Comparison of ENCODE assay signal across 8 mouse cellular contexts in genomic region chr2:180218677-180219076, GRCm38 (mm10). TPM values are rescaled to one million over a fixed set of nuclear protein-coding genes. Genes with fewer than 3 reads are reported as not detected.
DNase-seq lines count a peak whose midpoint lies in the region; ATAC-seq and TF ChIP-seq lines count a peak whose summit lies in the region.

No protein-coding gene starts in this region.

- peaks cover 11% of the 10 kb centered on the region for H3K27me3 ChIP-seq in forebrain, embryonic 10.5 days (ENCODE audit: poor library complexity, severe bottlenecking)
- 0 out of 2 replicates have a peak, but pooled peaks cover 2% of the 10 kb centered on the region for H3K27me3 ChIP-seq in forebrain, embryonic 11.5 days (ENCODE audit: control insufficient read depth, insufficient read depth, low read length)
- peaks cover 13% of the 10 kb centered on the region for H3K27me3 ChIP-seq in embryonic facial prominence, embryonic 13.5 days
- H3K27me3 ChIP-seq in intestine, embryonic 15.5 days (replicated peaks): no peaks in the 10 kb centered on the region
- H3K27me3 ChIP-seq in lung, embryonic 14.5 days (ENCODE audit: insufficient read depth, low read length): no peaks in the 10 kb centered on the region

- no peak for DNase-seq in forebrain, embryonic 10.5 days (ENCODE audit: extremely low spot score, low spot score)
- no peak for DNase-seq in forebrain, embryonic 11.5 days (ENCODE audit: low spot score)
- DNase-seq in lung, embryonic 14.5 days: peak; percentile 61
- DNase-seq in urinary bladder, postnatal 25 days (ENCODE audit: low spot score): no peak
- no peak for DNase-seq in left cerebral cortex, postnatal 36 days (ENCODE audit: low spot score in 2 of 2)

- intact Hi-C loops in left cerebral cortex, postnatal 36 days (cut with DNase I): no loop called here

- H3K4me3 ChIP-seq in forebrain, embryonic 10.5 days: no peak overlapping the region
- H3K4me3 ChIP-seq in forebrain, embryonic 11.5 days (ENCODE audit: low read depth, low read length): no peak overlapping the region
- no peak overlapping the region for H3K4me3 ChIP-seq in embryonic facial prominence, embryonic 13.5 days
- no peak overlapping the region for H3K4me3 ChIP-seq in intestine, embryonic 15.5 days (replicated peaks)
- no peak overlapping the region for H3K4me3 ChIP-seq in lung, embryonic 14.5 days (ENCODE audit: low read depth, low read length)

- no peak for TF ChIP-seq CTCF in lung, embryonic 14.5 days (IDR thresholded peaks at IDR 0.05; ENCODE audit: low read depth)

- peak overlapping the region; percentile 69 for H3K27ac ChIP-seq in forebrain, embryonic 10.5 days
- no peak overlapping the region for H3K27ac ChIP-seq in forebrain, embryonic 11.5 days (ENCODE audit: low read depth, low read length)
- H3K27ac ChIP-seq in embryonic facial prominence, embryonic 13.5 days: peak overlapping the region; percentile 28; the same call in 1 of the 2 replicates
- peak overlapping the region; percentile 3 for H3K27ac ChIP-seq in intestine, embryonic 15.5 days
- H3K27ac ChIP-seq in lung, embryonic 14.5 days (ENCODE audit: low read depth): peak overlapping the region; percentile 81

- peaks cover 4% of the 10 kb centered on the region; the same call in 1 of the 2 replicates for H3K36me3 ChIP-seq in forebrain, embryonic 10.5 days (replicated peaks)
- no peaks in the 10 kb centered on the region for H3K36me3 ChIP-seq in forebrain, embryonic 11.5 days (ENCODE audit: control insufficient read depth, insufficient read depth, low read length)
- H3K36me3 ChIP-seq in embryonic facial prominence, embryonic 13.5 days: no peaks in the 10 kb centered on the region
- no peaks in the 10 kb centered on the region for H3K36me3 ChIP-seq in intestine, embryonic 15.5 days
- no peaks in the 10 kb centered on the region for H3K36me3 ChIP-seq in lung, embryonic 14.5 days (ENCODE audit: insufficient read depth)

- no peaks in the 10 kb centered on the region for H3K9me3 ChIP-seq in forebrain, embryonic 10.5 days
- no peaks in the 10 kb centered on the region for H3K9me3 ChIP-seq in forebrain, embryonic 11.5 days (ENCODE audit: control insufficient read depth, low read length)
- H3K9me3 ChIP-seq in embryonic facial prominence, embryonic 13.5 days: no peaks in the 10 kb centered on the region
- H3K9me3 ChIP-seq in intestine, embryonic 15.5 days: no peaks in the 10 kb centered on the region
- no peaks in the 10 kb centered on the region for H3K9me3 ChIP-seq in lung, embryonic 14.5 days (ENCODE audit: low read depth, low read length)

- no peak overlapping the region for H3K4me2 ChIP-seq in forebrain, embryonic 11.5 days (ENCODE audit: low read depth, low read length, severe bottlenecking)
- no peak overlapping the region for H3K4me2 ChIP-seq in embryonic facial prominence, embryonic 13.5 days
- H3K4me2 ChIP-seq in intestine, embryonic 15.5 days (replicated peaks): no peak overlapping the region
- no peak overlapping the region for H3K4me2 ChIP-seq in lung, embryonic 14.5 days

- 20% methylated on average over 5 of the region's 5 CpGs for WGBS in forebrain, embryonic 10.5 days
- 24% methylated on average over 5 of the region's 5 CpGs for WGBS in forebrain, embryonic 11.5 days
- WGBS in embryonic facial prominence, embryonic 13.5 days: 26% methylated on average over 5 of the region's 5 CpGs
- WGBS in intestine, embryonic 15.5 days: 37% methylated on average over 5 of the region's 5 CpGs
- WGBS in lung, embryonic 14.5 days: 42% methylated on average over 5 of the region's 5 CpGs

- peaks cover 71% of the 10 kb centered on the region for H3K4me1 ChIP-seq in forebrain, embryonic 10.5 days
- peaks cover 12% of the 10 kb centered on the region for H3K4me1 ChIP-seq in forebrain, embryonic 11.5 days (replicated peaks; ENCODE audit: control insufficient read depth, insufficient read depth, low read length)
- H3K4me1 ChIP-seq in embryonic facial prominence, embryonic 13.5 days: peaks cover 24% of the 10 kb centered on the region
- H3K4me1 ChIP-seq in intestine, embryonic 15.5 days (replicated peaks): peaks cover 66% of the 10 kb centered on the region
- peaks cover 60% of the 10 kb centered on the region for H3K4me1 ChIP-seq in lung, embryonic 14.5 days (ENCODE audit: insufficient read depth)

- ATAC-seq in forebrain, embryonic 11.5 days (replicated peaks; ENCODE audit: low FRiP score): no peak
- ATAC-seq in embryonic facial prominence, embryonic 13.5 days (ENCODE audit: insufficient number of reproducible peaks, insufficient read depth, low FRiP score, low TSS enrichment, low read depth): no peak
- no peak for ATAC-seq in intestine, embryonic 15.5 days
- peak; percentile 19; the same call in 1 of the 2 replicates for ATAC-seq in lung, embryonic 14.5 days (ENCODE audit: insufficient read depth)
- no peak for ATAC-seq in cerebellum, adult (ENCODE audit: insufficient number of reproducible peaks, low FRiP score, low TSS enrichment)

- H3K9ac ChIP-seq in forebrain, embryonic 11.5 days (ENCODE audit: low read length): no peak overlapping the region
- H3K9ac ChIP-seq in embryonic facial prominence, embryonic 13.5 days: no peak overlapping the region
- H3K9ac ChIP-seq in intestine, embryonic 15.5 days: no peak overlapping the region
- H3K9ac ChIP-seq in lung, embryonic 14.5 days: no peak overlapping the region; the same call in 1 of the 2 replicates

RNA-seq across cellular contexts. Expression of gene Lama5, which starts 7.0 kb away (rescaled TPM):
- polyA plus RNA-seq in forebrain, embryonic 10.5 days (2016; fragmentation: Nextera tagmentation; extraction: Ambion mirVana): 10.7 and 11.2 TPM in 2 replicates
- polyA plus RNA-seq in forebrain, embryonic 11.5 days (2014; fragmentation: Nextera tagmentation; extraction: Ambion mirVana): 5.9 and 7.8 TPM in 2 replicates
- 19.0 and 25.2 TPM in 2 replicates for polyA plus RNA-seq in embryonic facial prominence, embryonic 13.5 days (2015; fragmentation: Nextera tagmentation; extraction: Ambion mirVana)
- 30.9 and 37.8 TPM in 2 replicates for polyA plus RNA-seq in intestine, embryonic 15.5 days (2015; fragmentation: Nextera tagmentation; extraction: Ambion mirVana)
- 95.0 and 95.1 TPM in 2 replicates for polyA plus RNA-seq in lung, embryonic 14.5 days (2014; fragmentation: Nextera tagmentation; extraction: Ambion mirVana)
- 1 to 10 TPM; 6.3 to 7.2 TPM for total RNA-seq in left cerebral cortex, postnatal 36 days (2021)

RNA-seq across cellular contexts. Expression of gene Rps21, which starts 38.5 kb away (rescaled TPM):
- polyA plus RNA-seq in forebrain, embryonic 10.5 days (2016; fragmentation: Nextera tagmentation; extraction: Ambion mirVana): 560 and 577 TPM in 2 replicates
- 423 and 468 TPM in 2 replicates for polyA plus RNA-seq in forebrain, embryonic 11.5 days (2014; fragmentation: Nextera tagmentation; extraction: Ambion mirVana)
- 653 and 689 TPM in 2 replicates for polyA plus RNA-seq in embryonic facial prominence, embryonic 13.5 days (2015; fragmentation: Nextera tagmentation; extraction: Ambion mirVana)
- polyA plus RNA-seq in intestine, embryonic 15.5 days (2015; fragmentation: Nextera tagmentation; extraction: Ambion mirVana): 577 and 672 TPM in 2 replicates
- polyA plus RNA-seq in lung, embryonic 14.5 days (2014; fragmentation: Nextera tagmentation; extraction: Ambion mirVana): 630 and 724 TPM in 2 replicates
- 100 to 1,000 TPM; 622 to 695 TPM for total RNA-seq in left cerebral cortex, postnatal 36 days (2021)

RNA-seq across cellular contexts. Expression of gene Adrm1, which starts 47.4 kb away (rescaled TPM):
- 271 and 281 TPM in 2 replicates for polyA plus RNA-seq in forebrain, embryonic 10.5 days (2016; fragmentation: Nextera tagmentation; extraction: Ambion mirVana)
- polyA plus RNA-seq in forebrain, embryonic 11.5 days (2014; fragmentation: Nextera tagmentation; extraction: Ambion mirVana): 200 and 207 TPM in 2 replicates
- polyA plus RNA-seq in embryonic facial prominence, embryonic 13.5 days (2015; fragmentation: Nextera tagmentation; extraction: Ambion mirVana): 168 and 190 TPM in 2 replicates
- 172 TPM in 2 replicates for polyA plus RNA-seq in intestine, embryonic 15.5 days (2015; fragmentation: Nextera tagmentation; extraction: Ambion mirVana)
- polyA plus RNA-seq in lung, embryonic 14.5 days (2014; fragmentation: Nextera tagmentation; extraction: Ambion mirVana): 160 and 163 TPM in 2 replicates
- total RNA-seq in left cerebral cortex, postnatal 36 days (2021): 100 to 1,000 TPM in 1 of 2 experiments, 10 to 100 TPM in 1; 95.4 to 105 TPM

RNA-seq across cellular contexts. Expression of gene Cables2, which starts 54.6 kb away (rescaled TPM):
- polyA plus RNA-seq in forebrain, embryonic 10.5 days (2016; fragmentation: Nextera tagmentation; extraction: Ambion mirVana): 9.2 and 12.0 TPM in 2 replicates
- 16.8 and 18.7 TPM in 2 replicates for polyA plus RNA-seq in forebrain, embryonic 11.5 days (2014; fragmentation: Nextera tagmentation; extraction: Ambion mirVana)
- 11.6 and 14.6 TPM in 2 replicates for polyA plus RNA-seq in embryonic facial prominence, embryonic 13.5 days (2015; fragmentation: Nextera tagmentation; extraction: Ambion mirVana)
- polyA plus RNA-seq in intestine, embryonic 15.5 days (2015; fragmentation: Nextera tagmentation; extraction: Ambion mirVana): 11.4 and 12.7 TPM in 2 replicates
- polyA plus RNA-seq in lung, embryonic 14.5 days (2014; fragmentation: Nextera tagmentation; extraction: Ambion mirVana): 24.0 and 25.6 TPM in 2 replicates
- total RNA-seq in left cerebral cortex, postnatal 36 days (2021): 10 to 100 TPM; 26.5 to 31.7 TPM
